Mouse (Mus musculus): ENCODE results near the gene Hacl1.

DNA sequence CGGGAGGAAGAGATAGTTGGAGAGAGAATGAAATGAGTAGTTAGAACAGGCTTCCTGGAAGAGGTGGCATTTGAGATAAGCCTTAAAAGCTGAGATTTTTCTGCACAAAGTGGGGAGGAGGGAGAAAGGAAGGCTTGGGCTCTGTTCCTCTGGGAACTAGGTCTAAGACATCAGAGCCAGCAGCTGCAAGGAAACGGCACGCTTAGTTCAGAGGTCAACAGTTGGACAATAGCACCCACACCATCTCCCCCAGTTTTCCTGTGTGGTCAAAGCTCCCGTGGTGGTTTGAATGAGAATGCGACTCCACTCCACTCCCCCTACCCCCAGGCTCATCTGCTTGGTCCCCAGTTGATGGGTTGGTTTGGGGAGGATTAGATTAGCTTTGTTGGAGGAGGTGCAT lies 81.9 kb downstream of the Hacl1 start:
- TF ChIP-seq POLR2A (IDR thresholded peaks at IDR 0.05; ENCODE audit: borderline replicate concordance, extremely low read depth, low read depth, low read length) (no peak), CTCF (IDR thresholded peaks at IDR 0.05; ENCODE audit: insufficient read depth, low read length) (no peak)

Data from lung, adult 2 months (tissue).